Mouse (Mus musculus): Measurements from ENCODE around the gene Tent2.
A peak's percentile ranks its signal among the peaks of the same experiment; 100 is the strongest.
"Not testable (repeated sequence)": the region's sequence is repeated elsewhere in the genome, so short reads cannot be mapped to it uniquely, and the experiment has no call there.

Gene Tent2

DNA sequence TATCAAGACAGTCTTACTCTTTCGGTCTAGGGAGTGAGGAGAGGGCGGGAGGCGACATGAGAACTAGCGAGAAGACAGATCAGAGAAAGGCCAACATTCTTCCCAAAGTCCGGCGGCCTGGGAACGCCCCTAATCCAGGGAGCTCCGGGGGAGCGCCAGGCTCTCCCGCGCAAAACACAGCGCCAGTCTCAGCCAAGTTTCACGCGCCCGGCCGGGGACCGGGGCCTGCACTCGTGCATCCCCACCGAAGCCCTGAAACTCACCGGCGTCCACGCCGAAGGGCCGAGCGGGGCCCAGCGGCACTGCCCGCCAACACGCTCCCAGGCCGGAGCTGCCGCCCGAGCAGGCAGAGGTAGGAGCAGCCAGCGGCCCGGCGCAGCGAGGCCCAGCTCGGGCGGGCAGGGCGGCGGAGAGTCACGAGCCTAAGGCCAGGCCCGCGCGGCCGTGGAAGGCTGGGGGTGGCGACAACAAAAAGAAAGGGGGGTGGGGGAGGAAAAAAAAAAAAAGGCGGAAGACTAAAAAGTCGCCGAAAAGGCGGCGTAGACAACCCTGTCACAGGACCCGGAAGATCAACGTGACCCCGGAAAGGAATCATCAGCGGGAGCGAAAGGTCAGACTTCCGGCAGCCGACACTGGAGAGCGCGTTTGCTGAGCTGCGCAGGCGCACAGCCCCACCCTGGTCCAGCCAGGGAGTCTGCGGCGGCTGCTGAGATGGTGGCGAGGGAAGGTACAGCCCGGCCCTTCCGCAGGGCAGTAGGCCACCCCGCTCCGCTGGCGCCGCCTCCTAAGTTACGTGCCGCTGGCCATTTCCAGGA is at the start of gene Tent2:
Gene Tent2 (minus strand): TSS at position 555 of the 815 bp plus-strand sequence.
- peak; percentile 75 for DNase-seq (ENCODE audit: low spot score)

DNA sequence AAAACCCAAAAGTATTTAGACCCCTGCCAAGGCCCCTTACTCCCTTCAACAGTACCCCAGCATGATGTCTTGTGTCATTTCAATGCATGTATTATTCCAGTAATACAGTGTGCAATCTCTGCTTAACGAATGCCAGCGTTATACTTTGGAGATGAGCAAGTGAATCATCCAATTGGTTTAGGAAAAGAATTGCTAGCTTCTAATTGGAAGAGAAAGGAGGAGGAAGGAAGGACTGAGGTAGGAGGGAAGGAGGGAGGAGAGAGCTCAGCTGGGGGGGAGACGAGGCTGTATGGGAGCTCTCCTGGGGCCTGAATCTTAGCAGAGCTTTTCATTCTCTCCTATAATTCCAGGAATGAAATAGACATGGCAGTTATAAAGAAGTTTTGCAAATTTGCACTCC is 49.0 kb upstream of the Tent2 start:
- no peak for DNase-seq (ENCODE audit: low spot score)

DNA sequence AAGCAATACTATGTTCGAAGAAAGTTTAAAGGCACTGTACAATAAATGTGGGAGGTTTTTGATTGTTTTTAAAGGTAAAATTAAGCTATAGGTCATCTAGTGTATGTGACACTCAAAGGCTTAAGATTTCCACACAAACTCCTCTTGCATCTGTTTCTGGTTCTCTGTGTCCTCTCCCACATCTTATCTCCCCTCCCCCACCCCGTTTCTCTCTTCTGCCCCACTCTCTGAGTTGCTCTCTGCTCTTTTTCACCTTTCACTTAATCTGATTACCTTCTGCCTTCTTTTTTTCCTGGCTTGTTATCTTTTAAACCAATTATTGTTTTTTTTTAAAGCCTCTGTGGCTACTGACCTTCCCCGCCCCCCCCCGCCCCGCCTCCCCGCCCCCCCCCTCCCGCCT is 47.4 kb upstream of the Tent2 start:
- DNase-seq (ENCODE audit: low spot score), result no peak

DNA sequence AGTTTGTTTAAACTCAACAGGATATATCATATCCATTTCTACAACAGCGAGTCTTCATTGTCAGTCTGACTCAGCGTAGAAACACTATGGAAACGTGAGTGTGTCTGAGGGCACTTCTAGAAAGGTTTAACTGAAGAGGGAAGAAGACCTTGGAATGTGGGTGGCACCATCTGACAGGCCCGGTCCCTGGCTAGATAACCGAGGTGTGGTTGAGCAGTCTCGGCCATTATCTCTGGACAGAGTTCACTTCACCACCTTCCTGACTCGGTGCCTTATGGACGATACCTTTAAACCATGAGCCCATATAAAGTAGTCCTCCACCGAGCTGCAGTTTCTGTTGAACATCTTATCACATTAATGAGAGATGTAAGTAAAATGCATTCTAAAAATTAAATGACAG is 46.9 kb upstream of the Tent2 start:
- DNase-seq (ENCODE audit: low spot score), result no peak

DNA sequence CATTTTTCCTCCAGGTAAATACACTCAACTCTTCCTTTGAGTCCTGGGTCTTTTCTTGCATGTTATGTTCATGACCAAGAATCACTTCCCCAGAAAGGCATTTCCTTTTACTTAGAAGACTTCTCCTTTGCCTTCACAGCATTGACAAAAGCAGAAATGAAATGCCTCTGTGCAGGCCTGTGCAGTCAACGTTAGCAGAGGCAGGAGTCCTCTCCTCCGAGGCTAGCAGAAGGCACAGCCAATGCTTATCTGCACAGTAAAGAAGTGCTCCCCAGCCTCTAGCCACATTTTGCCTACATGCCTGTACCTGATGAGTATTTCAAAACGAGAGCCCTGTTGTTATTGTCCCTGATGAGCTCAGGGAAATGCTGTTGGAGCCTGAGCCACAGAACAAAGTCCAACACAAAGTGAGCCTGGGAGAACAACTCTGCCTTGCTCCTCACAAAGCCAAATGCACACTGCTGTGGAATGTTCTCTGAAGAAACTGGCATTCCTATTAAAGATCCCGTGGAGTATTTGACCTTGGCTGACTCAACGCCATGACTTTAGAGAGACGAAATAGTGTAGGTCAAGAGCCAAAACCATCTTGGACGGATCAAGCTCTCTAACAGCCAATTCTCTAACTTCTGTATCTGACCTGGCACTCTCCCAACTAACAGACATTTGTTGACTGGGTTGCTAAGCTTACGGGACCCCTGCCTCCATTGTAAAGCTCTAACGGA is 45.7 kb upstream of the Tent2 start:
- DNase-seq (ENCODE audit: low spot score), result no peak

DNA sequence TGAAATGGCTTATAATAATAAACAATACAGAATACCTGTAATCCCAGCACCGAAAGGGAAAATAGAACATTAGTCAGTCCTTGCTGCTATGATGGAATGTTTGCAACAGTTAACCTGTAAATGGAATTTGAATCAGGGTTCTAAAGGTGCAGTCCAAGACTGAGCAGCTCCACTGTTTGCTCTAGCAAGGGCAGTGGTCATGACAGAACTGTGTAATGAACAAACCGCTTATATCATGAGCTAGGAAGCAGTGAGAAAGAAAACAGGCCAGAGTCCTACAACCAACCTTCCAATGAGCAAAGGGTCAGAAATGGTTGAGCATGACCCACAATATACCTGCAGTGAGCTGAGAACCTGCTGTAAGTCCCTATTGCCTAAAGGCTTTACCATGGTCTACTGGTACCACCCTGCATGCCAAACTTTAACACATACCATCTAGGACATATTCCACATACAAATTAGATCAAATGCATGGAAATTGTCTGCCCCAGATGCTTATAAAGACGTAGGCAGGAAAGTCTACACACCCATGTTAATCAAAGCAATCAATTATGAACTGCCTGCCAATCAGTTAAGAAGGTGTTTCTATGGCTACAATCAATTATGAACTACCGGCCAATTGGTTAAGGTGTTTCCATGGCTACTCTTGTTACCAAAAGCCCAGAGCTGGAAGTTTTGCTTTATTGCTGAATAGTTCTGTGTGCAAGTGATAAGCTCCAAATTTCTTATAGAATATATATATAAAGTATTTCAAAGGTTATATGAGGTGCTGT is 42.3 kb upstream of the Tent2 start:
- DNase-seq (ENCODE audit: low spot score), result no peak

DNA sequence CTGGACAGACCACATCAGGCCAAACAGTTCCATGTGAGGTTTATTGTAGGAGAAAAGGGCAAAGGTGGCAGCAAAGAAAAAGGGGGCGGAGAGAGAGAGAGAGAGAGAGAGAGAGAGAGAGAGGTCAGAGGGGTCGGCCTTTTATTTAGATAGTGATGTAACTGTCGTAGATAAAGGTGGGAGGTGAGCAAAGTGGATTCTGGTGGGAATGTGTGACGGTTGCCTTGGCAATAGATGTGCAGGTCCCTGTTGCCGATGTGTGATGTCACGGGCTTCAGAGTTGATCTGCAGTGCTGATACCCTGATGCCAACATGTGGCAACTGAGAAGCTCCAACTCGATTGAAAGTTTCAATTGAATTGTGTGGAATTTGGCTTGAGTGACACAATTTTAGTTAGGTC is 40.1 kb upstream of the Tent2 start:
- no peak for DNase-seq (ENCODE audit: low spot score)

DNA sequence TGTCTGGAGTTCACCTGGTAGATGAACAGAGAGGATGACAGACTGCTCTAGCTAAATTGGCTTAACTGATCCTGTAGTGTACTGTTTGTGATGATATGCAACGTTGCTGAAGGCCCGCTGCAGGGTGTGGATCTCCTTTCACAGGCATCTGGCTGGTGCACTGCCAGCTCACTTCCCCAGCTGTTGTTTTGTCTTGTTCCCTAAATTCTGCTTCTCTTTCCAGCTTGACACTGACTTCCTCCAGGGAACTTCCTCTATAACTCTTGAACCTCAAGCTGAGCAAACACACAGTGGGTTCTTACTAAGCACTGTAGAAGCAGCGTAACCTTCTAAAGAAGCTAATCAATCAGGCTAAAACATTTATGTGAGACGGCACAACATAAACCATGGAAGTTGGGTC is 38.8 kb upstream of the Tent2 start:
- DNase-seq (ENCODE audit: low spot score), result no peak

DNA sequence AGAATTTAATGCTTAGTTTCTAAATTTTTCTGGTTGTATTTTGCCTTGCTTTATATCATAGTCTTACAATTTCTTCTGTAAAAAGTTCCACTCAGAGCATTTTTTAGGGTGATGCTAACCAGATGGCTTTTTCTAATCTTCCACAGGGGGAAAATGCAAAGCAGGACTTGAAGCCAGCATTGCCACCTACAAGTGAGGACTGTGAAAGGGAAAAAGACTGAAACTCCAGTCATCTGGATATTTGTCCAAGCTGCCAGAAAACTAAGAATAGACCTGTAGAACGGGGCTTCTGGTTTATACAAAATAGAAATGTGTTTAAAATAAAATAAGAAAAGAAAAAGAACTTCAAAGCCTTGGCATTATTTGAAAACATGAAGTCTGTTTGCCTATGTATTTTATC is 19.6 kb upstream of the Tent2 start:
- no peak for DNase-seq (ENCODE audit: low spot score)

DNA sequence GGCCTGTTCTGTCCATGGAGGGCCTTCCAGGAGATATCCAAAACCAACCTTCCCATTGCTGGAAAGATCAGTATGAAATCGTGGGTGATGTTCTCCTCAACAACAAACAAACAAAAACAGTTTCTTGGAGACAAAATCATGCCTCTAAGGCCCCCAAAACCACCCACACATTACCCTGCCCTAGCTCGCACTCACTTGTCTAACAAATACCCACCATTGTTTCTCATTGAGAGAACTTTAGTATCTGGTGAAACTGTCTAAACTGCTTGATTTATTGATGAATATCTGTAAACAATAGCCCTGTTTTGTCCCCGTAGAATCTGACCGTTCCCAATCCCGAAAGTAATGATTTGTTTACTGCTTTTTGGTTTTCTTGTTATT is 451 bp upstream of the Tent2 start:
- DNase-seq (ENCODE audit: low spot score), result no peak

DNA sequence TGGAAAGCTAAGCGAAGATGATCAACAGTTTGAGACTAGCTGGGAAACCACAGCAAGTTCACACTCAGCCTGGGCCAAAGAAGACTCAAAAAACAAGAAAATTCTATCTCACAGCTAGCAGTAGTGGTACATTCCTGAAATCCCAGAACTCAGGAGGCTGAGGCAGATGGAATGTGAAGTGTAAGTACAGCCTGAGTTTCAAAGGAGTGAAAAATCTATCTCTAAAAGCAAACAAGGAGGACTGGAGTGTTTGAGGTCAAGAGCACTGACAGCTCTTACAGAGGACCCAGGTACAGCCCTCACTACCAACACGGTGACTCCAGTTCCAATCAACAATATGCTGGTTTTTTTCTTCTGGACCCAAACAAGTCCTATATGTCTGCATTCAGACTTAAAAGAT is 2.8 kb downstream of the Tent2 start:
- no peak for DNase-seq (ENCODE audit: low spot score)

DNA sequence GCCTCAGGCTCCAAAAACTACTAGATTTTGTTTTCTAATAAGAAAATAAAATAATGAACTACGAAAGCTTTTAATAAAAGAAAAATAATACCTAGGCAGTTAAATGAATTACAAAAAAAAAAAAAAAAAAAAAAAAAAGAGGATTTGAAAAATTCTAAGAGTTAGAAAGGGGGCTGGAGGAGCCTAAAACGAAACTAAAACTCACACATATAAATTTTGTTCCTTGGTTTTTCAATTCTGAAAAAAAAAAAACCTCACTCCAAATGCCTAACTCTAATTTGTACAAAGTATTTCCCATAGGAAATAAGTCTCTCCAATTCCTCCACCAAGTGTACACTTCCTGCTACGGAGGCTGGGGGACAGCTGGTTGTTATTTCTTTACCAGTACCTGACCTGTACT is 3.4 kb downstream of the Tent2 start:
- no peak for DNase-seq (ENCODE audit: low spot score)

DNA sequence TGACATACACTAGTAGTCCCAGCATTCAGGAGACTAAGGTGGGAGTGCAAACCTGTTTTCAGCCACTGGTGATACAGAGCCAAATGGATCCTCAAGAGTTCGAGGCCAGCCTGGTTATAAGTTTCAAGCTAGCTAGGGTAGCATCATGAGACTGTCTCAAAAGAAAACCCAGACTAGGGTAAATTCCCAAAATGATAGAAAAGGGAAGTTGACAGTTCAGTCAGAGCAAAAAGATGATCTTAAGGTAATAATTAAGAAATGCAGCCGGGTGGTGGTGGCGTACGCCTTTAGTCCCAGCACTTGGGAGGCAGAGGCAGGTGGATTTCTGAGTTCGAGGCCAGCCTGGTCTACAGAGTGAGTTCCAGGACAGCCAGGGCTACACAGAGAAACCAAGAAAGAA is 4.4 kb downstream of the Tent2 start:
- DNase-seq (ENCODE audit: low spot score), result not testable (repeated sequence)

DNA sequence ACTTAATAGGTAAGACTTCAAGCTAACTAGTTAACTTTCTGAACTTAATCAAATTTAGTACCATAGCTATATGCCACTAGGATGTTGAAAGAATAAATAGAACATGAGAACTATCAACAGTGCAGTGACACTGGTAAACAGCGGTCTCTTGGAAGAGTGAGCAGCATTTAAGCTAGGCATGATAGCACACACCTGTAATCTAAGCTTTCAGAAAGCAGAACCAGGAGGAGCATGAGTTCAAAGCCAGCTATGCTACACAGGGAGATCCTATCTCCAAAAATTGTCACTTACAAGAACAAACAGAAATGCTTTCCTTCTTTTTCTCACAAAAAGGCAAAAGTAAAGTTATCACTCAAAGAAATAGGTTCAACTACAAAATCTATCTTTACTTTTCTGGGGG is 11.8 kb downstream of the Tent2 start:
- DNase-seq (ENCODE audit: low spot score), result no peak

DNA sequence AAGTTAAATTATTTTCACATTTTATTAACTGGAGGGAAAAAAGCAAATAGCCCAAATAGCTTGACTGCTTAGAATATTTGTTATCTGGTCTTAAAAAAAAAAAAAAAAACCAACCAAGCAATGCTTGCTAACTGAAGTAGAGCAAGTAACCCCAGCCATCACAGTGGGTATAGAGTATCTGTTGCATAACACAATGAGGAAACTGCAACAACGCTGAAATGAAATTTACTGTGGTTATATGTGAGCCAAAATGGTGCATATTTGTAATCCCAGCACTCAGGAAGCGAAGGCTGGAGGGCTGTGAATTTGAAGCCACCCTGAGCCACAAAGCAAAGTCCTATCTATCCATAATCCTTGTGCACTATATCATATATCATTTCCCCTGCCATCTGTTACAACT is 12.7 kb downstream of the Tent2 start:
- DNase-seq (ENCODE audit: low spot score), result no peak

DNA sequence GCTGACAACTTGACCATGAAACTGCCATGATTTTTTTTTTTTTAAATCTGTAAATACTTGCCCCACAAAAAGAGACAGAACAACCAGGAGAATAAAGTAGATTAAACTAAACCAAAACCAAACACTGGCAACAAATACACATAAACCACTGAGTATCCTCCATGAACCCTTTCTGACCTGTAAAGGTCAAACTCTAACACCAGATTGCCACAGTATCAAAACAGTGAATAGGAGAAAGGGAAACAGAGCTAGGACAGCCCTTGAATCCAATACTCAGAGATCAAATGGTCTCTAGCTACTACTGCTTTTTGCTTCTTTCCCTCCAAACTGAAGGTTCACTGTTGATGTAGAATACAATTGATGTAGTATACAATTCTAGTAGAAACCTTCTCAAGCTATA is 14.6 kb downstream of the Tent2 start:
- no peak for DNase-seq (ENCODE audit: low spot score)

DNA sequence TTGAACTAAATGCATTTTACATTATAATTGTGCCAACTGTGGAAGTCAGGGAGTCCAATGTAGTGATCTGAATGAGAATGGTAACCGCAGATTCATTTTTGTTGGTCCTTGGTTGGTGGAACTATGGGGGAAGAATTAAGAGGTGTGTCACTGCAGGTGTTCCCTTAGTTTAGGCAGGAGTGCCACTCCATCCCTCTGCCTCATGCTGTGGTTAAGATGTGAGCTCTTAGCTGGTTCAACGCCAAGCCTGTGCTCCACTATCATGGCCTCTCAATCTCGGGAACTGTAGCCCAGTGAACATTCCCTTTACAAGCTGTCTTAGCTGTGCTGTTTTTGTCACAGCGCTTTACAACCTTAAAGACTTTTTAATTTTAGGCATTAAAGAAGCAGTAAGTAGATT is 28.9 kb downstream of the Tent2 start:
- DNase-seq (ENCODE audit: low spot score), result no peak

DNA sequence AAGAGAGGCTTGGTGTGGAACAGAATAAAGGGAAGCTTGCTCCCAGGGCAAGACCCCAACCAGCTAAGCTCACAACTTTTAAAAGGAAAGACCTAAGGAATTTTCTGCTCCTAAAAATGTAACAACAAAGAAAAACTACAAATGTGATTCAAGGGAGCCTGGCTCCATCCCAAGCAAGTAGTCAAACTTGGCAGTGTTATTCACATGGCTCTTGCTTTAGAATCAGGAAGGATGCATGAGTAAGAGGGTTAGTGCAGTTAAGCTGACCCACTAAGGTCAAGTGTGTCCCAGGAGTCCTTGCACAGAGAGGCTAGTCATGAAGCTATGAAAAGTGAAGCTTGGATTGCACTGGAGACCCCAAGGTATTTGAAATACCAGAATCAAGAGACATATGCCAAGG is 29.7 kb downstream of the Tent2 start:
- DNase-seq (ENCODE audit: low spot score), result no peak

DNA sequence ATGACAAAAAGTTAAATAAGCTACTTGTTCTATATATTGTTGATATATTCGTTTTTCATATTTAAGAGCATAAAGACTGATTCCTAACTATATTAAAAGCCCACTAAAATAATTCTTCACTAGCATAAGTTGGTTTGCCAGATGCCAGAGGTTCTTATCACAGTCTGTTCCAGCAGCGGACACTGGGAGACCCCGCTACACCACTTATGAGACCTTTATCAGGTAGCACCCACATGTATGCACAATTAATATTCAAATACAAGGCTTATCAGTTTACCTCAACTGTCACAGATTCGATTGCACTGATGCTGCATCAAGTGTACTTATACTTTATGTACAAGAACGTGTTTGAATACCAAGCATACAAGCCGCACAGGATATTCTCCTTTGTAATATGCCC is 33.9 kb downstream of the Tent2 start:
- DNase-seq (ENCODE audit: low spot score), result no peak

DNA sequence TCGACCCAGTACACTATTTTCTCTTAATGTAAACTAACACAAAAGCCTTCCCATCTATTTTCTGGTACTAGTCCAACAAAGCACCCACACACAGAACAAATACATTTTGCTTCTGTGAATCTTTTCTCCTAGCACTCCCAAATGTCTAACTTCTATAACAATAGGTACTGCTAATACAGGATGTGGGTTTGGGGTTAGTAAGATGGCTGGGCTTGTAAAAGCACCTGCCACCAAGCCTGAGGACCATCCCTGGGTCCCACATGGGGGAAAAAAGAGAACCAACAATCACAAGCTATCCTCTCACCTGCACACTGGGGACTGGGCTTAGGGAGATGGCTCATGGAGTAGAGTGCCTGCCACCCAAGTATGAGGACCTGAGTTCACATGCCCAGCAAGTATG is 38.9 kb downstream of the Tent2 start:
- no peak for DNase-seq (ENCODE audit: low spot score)

DNA sequence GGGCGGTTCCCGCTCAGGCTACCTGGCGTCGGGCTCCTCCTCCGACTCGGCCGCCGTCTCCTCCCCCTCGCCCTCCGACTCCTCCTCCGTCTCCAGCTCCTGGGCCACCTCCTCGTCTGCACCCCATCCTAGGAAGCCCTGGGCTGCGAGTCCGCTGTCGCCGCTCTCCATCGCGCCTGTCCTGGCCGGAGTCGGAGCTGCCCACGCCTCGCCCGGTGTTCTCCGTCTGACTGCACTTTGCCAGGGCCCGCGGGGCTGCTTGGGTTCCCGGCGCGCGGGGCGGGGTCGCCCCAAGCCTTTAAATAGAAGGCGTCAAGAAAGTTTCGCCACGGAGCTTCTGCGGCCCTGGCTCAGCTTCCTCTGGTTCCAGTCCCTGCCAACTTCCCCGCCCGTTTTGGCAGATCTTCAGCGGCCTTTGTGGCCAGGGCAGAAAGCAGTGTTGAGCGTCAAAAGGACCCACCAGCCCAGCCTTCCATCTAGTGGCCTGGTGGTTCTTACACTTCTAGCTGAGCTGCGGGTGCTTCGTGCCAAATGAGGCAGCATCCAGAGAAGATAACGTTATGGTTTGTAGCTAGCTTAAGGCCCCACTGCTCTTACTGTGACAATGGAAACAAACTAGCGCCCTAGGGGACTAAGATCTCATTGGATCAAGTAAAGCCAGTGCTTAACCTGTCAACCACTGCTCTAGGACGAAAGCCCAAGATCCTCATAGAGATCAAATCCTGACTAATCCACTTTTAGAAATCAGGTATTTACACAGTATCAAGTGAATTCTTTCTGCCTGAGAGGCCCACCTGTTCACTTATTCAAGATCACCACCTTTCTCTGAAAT is 47.6 kb downstream of the Tent2 start, which contains the start of gene Cmya5:
Gene Cmya5 (minus strand): TSS at position 389 of the 832 bp plus-strand sequence.
- peak; percentile 58 for DNase-seq (ENCODE audit: low spot score)

DNA sequence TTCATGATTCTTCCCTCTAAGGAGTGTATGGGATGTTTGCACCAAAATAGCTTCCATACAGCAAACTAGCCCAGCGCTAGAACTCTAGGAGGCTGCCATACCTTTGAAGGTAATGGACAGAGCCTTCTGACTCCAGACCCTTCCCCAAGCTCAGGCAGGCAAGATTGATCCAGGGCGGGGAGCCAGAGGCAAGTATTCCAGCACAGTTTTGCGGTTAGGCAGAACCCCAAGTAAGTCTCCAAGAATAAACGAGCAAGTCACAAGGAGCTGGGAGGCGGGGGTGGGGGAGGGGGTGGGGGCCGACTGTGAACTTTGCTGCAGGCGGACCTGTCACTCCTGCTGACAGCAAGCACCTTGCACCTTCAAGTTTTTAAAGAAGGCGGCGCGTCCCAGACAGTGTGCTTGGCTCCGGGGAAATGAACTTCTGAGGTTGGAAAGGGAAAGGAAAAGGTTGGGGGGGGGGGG is 48.3 kb downstream of the Tent2 start:
- no peak for DNase-seq (ENCODE audit: low spot score)
